Mouse (Mus musculus) G1E-ER4 (cell line): ENCODE measurements around the gene Fam149b. TPM values are rescaled to one million over a fixed set of nuclear protein-coding genes. Genes with fewer than 3 reads are reported as not detected.

Experiments used
- GATA1 ChIP-seq: IDR thresholded peaks from one replicate; pipeline ENCODE4 v1.8.0; 2012; ENCODE audit warnings: low read length, inconsistent platforms
- polyA plus RNA-seq: library from polyadenylated mRNA; stranded (reverse); fragments of >175 nt; gene quantifications from 2 replicates; pipeline ENCODE4 v1.2.3, GENCODE M21; 2012

Fam149b gene
- polyA plus RNA-seq, 1 experiment: 15.4 TPM

DNA sequence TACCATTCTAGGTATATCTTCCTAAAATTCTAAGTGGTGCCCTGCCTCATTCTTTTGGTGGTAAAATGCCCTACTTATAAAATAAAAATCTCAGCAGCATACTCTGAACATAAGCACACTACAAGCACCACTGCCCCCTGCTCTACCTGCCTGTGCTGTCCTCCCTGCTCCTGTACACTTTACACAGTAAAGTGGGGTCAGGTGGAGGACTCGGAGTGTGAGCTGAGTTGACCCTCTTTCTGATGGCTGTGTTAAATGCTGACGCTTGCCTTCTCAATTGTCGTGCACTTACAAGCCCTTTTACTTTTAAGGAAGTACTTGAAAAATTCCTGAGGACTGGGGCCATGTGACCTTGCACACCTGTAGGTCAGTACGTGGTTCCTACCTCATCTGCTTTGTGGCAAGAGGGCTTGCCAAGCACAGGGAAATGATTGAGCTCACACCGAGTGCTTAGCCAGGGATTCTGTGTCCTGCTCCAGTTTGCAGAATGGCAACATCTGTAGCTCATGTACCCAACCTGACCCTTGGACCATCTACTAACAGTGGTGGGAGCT is 31.2 kb downstream of the Fam149b start:
- TF ChIP-seq GATA1: no peak

DNA sequence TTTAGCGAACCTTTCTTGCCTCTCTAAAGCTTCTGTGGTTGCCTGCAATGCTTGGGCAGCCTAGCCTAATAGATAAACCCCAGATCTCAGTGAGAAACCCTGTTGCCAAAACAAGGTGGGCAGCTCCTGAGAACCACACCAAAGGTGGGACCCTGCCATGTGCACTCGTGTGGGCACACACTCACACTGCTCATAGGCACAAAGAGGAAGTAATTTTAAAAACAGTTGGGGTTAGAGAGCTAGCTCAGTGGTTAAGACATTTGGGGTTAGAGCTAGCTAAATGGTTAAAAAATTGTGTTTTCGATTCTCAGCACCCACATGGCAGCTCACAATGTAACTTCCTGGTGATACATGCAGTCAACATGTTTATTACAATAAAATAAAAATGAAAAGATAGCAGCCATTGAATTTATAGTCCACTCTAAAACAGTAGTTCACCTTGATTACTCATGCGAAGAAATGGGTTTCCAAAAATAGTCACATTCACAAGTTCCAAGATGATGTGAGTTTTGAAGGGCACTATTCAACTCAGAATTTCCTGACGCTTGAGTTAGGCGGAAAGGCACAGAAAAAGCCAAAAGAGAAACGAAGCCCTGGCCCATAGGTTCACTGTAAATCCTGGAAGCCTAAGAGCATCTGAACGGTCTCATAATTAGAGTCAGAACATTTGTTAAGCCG is 31.9 kb downstream of the Fam149b start:
- TF ChIP-seq GATA1: no peak

DNA sequence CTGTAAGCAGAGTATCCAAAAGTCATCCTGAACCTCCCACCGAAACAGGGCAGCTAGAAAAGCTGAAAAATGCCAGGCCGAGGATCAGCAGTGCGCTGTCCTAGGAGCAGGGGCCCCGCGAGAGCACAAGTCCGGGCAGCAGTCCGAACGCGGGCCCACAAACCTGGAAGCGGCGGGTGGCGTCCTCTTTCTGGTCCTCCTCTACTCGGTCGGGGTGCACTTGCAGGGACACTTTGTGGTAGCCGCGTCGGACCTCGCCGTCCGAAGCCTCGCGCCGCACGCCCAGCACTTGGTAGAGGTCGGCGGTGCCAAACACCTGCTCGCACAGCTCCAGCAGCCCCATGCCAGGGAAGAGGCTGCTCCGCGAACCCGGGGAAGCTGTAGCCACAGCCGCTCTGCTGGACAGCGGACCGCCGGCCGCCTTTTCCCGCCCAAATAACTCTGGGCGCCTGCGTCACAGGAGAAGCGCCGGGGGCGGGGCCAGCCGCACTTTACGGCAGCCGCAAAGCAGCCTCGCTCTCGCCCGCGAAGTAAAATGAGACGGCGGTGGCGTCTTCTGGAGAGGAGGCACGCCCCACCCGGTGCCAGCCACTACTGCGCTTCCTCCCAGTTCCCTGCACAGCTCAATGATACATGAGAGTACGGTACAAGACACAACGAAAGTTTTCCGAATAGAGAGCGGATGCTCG is 40.6 kb downstream of the Fam149b start, which contains the start of gene Dnajc9:
Gene Dnajc9 (minus strand): TSS at position 470 of the 689 bp plus-strand sequence.
- TF ChIP-seq GATA1: no peak

DNA sequence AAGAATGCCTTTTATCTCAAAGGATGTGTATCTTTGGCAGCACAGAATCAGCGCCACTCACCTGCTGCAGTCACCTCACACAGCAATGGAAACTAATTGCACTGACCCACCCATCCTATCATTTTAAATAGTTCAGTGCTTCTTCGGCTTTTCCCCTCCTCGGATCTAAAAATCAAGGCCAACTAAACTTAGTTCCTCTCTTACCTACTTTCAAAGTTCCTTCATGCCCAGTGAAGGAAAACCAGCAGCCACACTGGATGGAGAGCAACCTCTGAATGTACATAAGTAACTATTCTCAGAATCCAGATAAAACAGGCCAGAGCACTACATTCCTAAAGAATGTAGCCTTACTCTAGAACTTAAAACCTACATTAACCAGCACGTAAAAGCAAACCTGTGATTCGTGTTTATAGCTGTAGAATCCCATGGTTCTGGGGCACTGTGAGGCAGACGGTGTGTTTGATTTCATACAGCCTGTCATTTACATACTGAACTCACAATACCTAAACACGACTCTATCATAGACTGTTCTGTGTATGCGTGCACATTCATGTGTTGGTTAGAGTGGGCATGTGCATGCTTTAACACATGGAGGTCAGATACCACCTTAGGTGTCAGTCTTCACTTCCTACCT is 41.6 kb downstream of the Fam149b start:
- TF ChIP-seq GATA1: no peak

DNA sequence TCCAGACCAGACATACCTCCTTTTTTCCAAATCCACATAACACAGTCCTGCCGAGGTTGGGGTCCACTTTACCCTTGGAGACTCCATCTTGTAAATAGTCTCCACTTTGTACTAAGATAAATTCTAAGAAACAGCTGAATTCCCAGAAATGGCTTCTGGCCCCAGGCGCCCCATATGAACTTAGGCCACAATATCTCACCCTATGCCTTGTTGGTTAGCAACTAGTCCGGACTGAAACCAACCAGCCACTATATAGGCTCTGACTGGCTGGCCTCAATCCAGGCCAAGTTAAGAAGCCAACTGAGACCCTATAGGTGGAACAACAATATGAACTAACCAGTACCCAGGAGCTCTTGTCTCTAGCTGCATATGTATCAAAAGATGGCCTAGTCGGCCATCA is 44.4 kb downstream of the Fam149b start:
- TF ChIP-seq GATA1: no peak

DNA sequence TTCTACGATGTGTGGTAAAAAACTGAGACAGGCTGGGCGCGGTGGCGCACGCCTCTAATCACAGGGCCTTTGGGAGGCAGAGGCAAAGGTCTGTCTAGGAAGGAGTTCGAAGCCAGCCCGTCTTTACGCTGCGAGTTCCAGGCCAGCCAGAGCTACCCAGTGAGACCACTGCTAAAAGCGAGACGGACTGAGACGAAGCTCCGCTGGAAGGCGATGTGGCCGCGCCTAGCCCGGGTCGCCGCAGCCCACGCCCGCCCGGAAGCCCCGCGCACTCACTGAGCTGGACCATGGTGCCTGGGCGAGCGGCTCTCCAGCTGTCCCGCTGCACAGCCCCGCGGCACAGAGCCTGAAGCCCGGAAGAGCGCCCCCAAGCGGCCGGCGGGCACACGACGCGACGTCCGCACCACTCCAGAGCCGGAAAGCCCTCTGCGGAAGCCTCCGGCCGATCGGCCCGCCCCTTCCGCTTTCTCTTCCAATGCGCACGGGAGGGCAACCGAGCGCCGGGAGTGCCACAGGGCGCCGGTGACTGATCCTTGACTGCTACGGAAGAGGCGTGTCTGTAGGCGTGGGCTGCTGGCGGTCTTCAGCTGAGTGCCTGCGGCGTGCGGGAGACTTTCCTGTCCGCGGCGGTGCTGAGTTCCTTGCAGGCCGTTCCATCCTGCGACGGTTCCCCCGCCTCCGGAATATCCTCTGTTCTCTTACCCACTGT is 45.4 kb downstream of the Fam149b start, which contains the start of gene Mrps16:
Gene Mrps16 (minus strand): TSS at position 430 of the 709 bp plus-strand sequence.
- TF ChIP-seq GATA1: no peak

DNA sequence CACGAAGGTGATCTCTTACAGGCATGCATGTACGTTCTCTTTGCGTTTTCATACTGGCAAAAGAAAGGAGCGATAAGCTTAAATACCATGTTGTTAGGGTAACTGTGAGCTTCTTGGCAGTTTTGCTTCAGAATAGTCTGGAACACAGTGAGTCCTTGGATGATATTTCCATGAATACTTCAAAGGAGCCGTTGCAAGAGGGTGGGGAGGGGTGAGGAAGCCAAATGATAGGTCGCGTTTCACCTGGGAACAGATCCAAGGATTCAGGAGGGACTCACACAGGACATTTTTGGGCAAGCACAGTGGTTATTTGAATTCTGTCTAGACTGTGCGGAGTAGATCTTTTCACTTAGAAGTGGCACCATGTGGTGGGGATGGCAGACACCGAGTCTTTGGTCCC is 49.3 kb downstream of the Fam149b start:
- TF ChIP-seq GATA1: no peak

DNA sequence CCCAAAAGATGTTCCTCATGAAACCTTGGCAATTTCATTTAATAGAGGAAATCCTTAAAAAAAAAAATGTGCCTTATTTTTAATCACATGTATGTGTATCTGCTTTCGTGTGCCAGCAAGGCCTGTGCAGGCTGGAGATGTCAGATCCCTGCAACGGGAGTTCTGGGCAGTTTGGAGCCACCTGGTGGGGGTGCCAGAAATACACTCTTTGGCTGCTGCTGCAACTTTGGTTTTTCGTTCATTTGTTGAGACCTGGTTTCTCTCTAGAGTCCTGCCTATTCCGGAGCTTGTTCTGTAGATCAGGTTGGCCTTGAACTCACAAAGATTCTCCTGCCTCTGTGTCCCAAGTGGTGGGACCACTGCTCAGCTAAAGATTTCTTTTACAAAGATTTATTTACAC is 50.9 kb downstream of the Fam149b start:
- no peak for TF ChIP-seq GATA1

DNA sequence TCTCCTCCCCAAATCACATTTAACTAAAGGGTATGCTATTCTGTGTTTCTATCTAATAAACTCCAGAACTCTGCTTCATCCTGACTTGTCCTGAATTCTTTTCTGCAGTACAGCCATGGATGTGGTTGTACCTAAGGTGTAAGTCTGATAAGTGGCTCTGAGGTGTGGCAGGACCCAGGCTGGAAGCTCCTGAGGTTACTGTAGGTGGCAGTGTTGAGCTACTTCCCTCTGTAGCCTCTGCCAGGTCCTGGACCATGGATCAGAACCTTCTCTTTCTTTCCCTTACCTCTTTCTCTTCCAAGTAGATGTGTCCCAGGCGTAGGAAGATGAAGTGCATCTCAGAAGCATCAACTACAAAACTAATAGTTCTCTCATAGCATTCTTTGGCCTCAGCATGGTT is 52.1 kb downstream of the Fam149b start:
- no peak for TF ChIP-seq GATA1

DNA sequence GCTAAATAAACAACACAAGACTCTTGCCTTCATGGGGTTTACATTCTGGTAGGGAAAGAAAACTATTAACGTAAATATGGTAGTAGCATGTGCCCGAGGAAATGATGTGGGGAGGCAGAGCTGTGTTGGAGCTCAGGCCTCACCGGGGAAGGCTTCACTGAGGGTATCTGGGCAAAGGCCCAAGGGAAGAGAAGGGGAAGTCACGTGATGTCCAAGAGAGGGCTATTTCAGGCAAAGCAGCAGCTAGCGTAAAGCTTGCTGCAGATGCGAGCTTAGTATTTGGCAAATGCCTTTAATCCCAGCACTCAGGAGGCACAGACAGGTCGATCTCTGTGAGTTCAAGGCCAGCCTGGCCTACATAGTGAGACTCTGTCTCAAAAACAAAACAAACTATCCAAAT is 74.3 kb downstream of the Fam149b start:
- TF ChIP-seq GATA1: no peak

DNA sequence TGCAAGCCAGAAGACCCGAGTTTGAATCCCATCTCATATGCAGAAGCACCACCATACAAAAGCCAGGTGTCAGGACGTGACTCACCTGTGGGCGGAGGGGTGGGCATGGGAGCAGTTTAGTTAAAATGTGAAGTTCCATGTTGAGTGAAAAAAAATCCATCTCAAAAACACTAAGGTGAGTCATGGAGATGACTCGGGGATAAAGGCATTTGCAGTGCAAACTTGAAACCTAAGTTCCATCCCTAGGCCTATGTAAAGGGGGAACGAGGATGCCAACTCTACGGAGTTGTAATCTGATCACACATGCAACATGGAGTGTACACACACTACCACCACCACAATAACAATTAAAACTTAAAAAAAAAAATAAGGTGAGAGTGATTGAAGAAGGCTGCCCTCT is 75.1 kb downstream of the Fam149b start:
- TF ChIP-seq GATA1: no peak

DNA sequence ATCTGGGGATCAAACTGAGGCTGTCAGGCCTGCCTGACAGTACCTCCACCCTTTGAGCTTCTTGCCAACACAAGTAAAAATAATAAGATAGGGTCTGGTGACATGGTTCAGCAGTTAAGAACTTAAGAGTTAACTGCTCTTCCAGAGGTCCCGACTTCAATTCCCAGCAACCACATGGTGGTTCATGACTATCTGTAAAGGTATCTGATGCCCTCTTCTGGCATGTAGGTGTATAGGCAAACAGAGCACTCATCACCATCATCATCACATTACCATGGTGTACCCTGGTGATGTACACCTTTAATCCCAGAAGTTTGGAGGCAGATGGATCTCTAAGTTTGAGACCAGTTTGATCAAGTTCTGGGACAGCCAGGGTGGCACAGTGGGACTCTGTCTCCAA is 80.6 kb downstream of the Fam149b start:
- no peak for TF ChIP-seq GATA1

DNA sequence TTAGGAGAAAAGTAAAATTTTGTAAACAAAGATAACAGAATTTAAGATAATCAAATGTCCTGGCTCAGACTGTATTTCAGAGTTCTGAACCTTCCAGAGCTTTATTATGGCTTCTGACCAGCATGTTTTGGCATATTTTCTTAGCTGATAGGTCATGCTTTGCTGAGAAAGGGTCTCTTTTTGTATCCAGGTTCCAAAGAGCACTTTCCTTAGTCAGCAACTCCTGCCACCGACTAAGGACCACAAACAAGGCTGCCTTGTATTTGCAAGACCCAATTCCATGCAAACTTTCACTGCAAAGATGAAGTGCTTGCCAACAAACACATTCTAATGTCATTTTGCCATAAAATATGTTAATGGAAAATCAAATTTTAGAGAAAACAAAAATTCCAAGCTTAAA is 81.9 kb downstream of the Fam149b start:
- TF ChIP-seq GATA1: no peak

DNA sequence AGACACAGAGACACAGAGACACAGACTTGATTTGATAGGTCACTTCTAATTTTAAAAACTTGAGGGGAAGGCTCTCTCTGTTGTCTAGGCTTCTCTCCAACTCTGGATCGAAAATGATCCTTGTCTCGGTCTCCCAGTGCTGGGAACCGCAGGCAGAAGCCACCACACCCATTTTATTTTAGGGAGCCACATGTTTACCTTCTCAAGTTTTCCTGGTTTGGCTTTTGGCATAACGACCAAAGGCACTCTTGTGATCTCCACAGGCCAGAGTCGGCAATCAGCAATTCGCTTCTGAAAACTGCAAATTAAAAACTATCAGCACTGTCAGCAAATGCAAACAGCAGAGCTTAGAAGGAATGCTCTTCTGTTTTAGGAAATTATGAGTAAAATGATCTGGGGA is 83.8 kb downstream of the Fam149b start:
- TF ChIP-seq GATA1: no peak

DNA sequence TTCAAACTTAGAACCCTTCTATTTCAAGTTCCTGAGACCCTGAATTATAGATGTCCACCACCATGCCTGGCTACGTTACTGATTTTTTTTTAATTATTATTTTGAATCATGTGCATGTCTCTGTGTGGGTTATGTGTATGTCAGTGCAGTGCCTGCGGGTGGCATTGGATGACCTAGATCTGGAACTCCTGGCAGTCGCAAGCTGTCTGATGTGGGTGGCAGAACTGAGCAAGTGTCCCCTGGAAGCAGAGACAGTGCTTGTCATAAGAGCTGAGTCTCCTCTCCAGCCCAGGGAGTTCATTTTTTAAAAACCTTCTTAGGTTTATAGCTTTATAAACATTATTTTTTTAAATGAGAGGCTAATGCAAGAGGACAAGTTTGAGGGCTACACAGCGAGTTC is 84.5 kb downstream of the Fam149b start:
- no peak for TF ChIP-seq GATA1

Other genes starting within 250 kb of the Fam149b start
- 0.40 TPM in 2 replicates for gene Saysd1, start 209.6 kb upstream of the Fam149b start, polyA plus RNA-seq
- gene Kcnk5, start 166.4 kb upstream of the Fam149b start, polyA plus RNA-seq: 2.3 and 2.8 TPM in 2 replicates
- not detected in 2 replicates for gene Kcnk16, start 79.0 kb upstream of the Fam149b start, polyA plus RNA-seq
- gene Nudt13, start 53.5 kb upstream of the Fam149b start, polyA plus RNA-seq: 0.41 and 0.73 TPM in 2 replicates
- gene Ecd, start within 50 bp of the Fam149b start, polyA plus RNA-seq: 46.9 and 95.3 TPM in 2 replicates
- gene Dnajc9, start 40.7 kb downstream of the Fam149b start, polyA plus RNA-seq: 133 and 165 TPM in 2 replicates
- gene Mrps16, start 45.5 kb downstream of the Fam149b start, polyA plus RNA-seq: 30.3 and 33.3 TPM in 2 replicates
- gene Cfap70, start 104.1 kb downstream of the Fam149b start, polyA plus RNA-seq: not detected in 2 replicates
- gene Anxa7, start 132.0 kb downstream of the Fam149b start, polyA plus RNA-seq: 26.6 and 28.3 TPM in 2 replicates
- gene Mss51, start 148.7 kb downstream of the Fam149b start, polyA plus RNA-seq: 0.09 TPM in 1 of 2 replicates, not detected in the other
- gene Ppp3cb, start 198.4 kb downstream of the Fam149b start, polyA plus RNA-seq: 3.4 and 4.0 TPM in 2 replicates